Mouse (Mus musculus): ENCODE measurements around the gene Hoxd10.

The Hoxd10 gene

GRCm38 (mm10) chr2:74711721-74712621 lies 20.2 kb downstream of the Hoxd10 start, which contains the start of the genes Hoxd3 and Hoxd4:
Hoxd3 (plus strand) TSS chr2:74711927.
Hoxd4 (plus strand) TSS chr2:74711929.
- DNase-seq: no peak

GRCm38 (mm10) chr2:74713239-74714150 lies 21.8 kb downstream of the Hoxd10 start:
- no peak for DNase-seq

GRCm38 (mm10) chr2:74714156-74714789 lies 22.5 kb downstream of the Hoxd10 start:
- DNase-seq: no peak

GRCm38 (mm10) chr2:74714881-74715280 lies 23.2 kb downstream of the Hoxd10 start:
- DNase-seq: no peak

- peak; percentile 37 for DNase-seq
Observed at GRCm38 (mm10) chr2:74715504-74716241, 23.9 kb downstream of the Hoxd10 start.

- DNase-seq: no peak
Observed at GRCm38 (mm10) chr2:74720384-74720783, 28.7 kb downstream of the Hoxd10 start.

- no peak for DNase-seq
Observed at GRCm38 (mm10) chr2:74720955-74721491, 29.3 kb downstream of the Hoxd10 start.

GRCm38 (mm10) chr2:74721882-74722281 lies 30.2 kb downstream of the Hoxd10 start:
- DNase-seq: no peak

- DNase-seq: no peak
Observed at GRCm38 (mm10) chr2:74722949-74723348, 31.2 kb downstream of the Hoxd10 start.

GRCm38 (mm10) chr2:74724244-74725015 lies 32.7 kb downstream of the Hoxd10 start:
- no peak for DNase-seq

- DNase-seq: no peak
Observed at GRCm38 (mm10) chr2:74725171-74725570, 33.4 kb downstream of the Hoxd10 start.

- no peak for DNase-seq
Observed at GRCm38 (mm10) chr2:74726551-74726950, 34.8 kb downstream of the Hoxd10 start, which contains the start of gene Gm28230. Gm28230 (plus strand) TSS chr2:74726728.

GRCm38 (mm10) chr2:74726973-74727639 lies 35.4 kb downstream of the Hoxd10 start:
- DNase-seq: no peak

- no peak for DNase-seq
Observed at GRCm38 (mm10) chr2:74727640-74728302, 36.0 kb downstream of the Hoxd10 start.

- DNase-seq: no peak
Observed at GRCm38 (mm10) chr2:74728303-74728680, 36.6 kb downstream of the Hoxd10 start.

GRCm38 (mm10) chr2:74730331-74730730 lies 38.6 kb downstream of the Hoxd10 start:
- no peak for DNase-seq

GRCm38 (mm10) chr2:74731055-74731454 lies 39.3 kb downstream of the Hoxd10 start:
- DNase-seq: no peak

GRCm38 (mm10) chr2:74731799-74732512 lies 40.2 kb downstream of the Hoxd10 start:
- DNase-seq: no peak

Measured in cerebellum, adult 8-10 months (tissue).